Mouse (Mus musculus) olfactory bulb, adult 2 months (tissue): ENCODE data around the gene Crebrf.

Experiments
- CTCF ChIP-seq: fragments of 200-500 bp; IDR thresholded peaks from 2 replicates; pipeline ENCODE4 v1.5.1; 2012; ENCODE audit warnings: low read depth, mild to moderate bottlenecking, low read length, moderate library complexity; ENCODE audit not compliant: insufficient read depth
- POLR2A ChIP-seq: fragments of 200-500 bp; IDR thresholded peaks from 2 replicates; pipeline ENCODE4 v1.6.1; 2012; ENCODE audit warnings: mild to moderate bottlenecking, low read depth, low read length, moderate library complexity; ENCODE audit not compliant: insufficient read depth

- TF ChIP-seq POLR2A (no peak), CTCF (no peak)
Measured at GRCm38 (mm10) chr17:26703671-26704070, 11.8 kb upstream of the Crebrf start.
